Mouse (Mus musculus) cerebellum, postnatal 25 days (tissue): Measurements from ENCODE around the gene Slc51a.
"Not testable (repeated sequence)": the region's sequence is repeated elsewhere in the genome, so short reads cannot be mapped to it uniquely, and the experiment has no call there.

Experiments
- DNase-seq, 2 experiments: peaks; one replicate each; pipeline ENCODE4 v3.0.0; 2021; ENCODE audit warnings: mixed read lengths in 2 of 2

Gene Slc51a

DNA sequence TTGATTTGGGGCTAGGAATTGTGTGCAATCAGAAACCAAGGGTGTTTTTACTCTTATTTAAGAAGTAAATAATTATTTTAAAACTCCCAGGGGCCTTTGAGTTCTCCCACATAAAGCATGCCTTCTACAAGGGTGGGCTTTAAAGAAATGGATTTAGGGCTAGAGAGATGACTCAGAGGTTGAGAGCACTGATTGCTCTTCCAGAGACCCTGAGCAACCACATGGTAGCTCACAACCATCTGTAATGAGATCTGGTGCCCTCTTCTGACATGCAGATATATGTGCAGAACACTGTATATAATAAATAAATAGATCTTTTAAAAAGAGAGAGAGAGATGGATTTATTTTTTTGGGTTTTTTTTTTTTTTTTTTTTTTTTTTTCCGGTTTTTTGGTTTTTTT lies 22.8 kb downstream of the Slc51a start:
- no peak for DNase-seq

- DNase-seq = no peak
Observed at GRCm38 (mm10) chr16:32463426-32463825, 24.3 kb downstream of the Slc51a start.

- DNase-seq = no peak
Observed at GRCm38 (mm10) chr16:32462950-32463349, 24.7 kb downstream of the Slc51a start.

GRCm38 (mm10) chr16:32461713-32462112 lies 26.0 kb downstream of the Slc51a start:
- no peak for DNase-seq

DNA sequence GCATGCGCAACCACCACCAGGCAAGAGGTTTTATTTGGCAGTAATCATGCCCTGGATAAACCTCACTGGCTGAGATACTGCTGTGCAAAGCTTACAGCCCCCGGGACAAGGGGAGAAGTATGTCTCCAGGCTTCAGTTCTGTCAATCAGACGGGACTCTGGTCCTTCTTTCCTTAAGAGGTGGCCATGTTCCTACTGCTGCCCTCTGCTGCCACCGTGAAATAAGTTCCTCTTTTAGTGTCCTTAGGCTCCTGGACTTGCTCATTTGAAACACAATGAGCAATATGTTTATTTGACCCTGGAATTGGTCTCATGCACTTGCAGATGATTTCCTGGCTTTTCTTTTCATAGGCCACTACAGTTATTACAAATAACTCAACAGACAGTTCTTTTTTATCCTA lies 27.2 kb downstream of the Slc51a start:
- no peak for DNase-seq

GRCm38 (mm10) chr16:32457589-32458386 lies 29.9 kb downstream of the Slc51a start:
- peak; percentile 46 to 68 for DNase-seq

DNA sequence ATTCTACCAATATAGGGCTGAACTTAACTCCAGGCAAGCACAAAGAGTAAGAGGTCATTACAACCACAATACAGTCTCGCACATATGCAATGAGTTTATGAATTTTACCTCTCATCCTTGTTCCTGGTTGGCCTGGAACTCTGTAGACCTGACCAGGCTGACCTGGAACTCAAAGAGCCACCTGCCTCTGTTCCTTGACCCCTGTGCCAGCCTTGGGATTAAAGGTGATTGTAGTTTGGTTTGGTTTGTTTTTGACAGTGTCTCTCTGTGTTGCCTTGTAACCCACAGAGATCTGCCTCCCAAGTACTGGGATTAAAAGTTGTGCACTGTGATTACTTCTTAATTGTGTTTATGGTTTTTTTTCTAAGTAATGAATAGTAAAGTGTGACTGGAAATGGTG lies 30.9 kb downstream of the Slc51a start:
- DNase-seq = no peak

GRCm38 (mm10) chr16:32456086-32456485 lies 31.6 kb downstream of the Slc51a start:
- DNase-seq = no peak

DNA sequence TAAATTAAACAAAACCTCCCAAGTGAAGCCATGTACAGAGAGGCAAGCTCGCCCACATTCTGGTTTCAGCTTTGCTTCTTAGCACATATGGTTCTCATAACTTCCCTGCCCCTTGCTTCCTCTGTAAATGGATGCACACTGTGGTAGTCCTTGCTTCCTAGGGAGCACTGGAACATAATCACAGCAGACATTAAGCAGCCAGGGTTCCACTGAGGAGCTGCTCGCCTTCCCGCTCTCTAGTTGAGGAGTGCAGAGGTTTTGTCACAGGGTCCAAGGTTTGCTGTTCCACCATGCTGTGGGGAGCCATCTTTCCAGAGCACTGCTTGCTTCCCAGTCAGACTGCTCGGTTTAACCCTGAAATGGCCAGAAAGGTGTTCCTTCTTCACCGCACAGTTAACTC lies 33.0 kb downstream of the Slc51a start:
- DNase-seq = no peak

- no peak for DNase-seq
Observed at GRCm38 (mm10) chr16:32453102-32453501, 34.6 kb downstream of the Slc51a start.

- DNase-seq = no peak
Observed at GRCm38 (mm10) chr16:32450133-32450532, 37.5 kb downstream of the Slc51a start.

GRCm38 (mm10) chr16:32449665-32450064 lies 38.0 kb downstream of the Slc51a start:
- DNase-seq = no peak

GRCm38 (mm10) chr16:32446563-32447138 lies 41.0 kb downstream of the Slc51a start:
- no peak for DNase-seq

GRCm38 (mm10) chr16:32445558-32445957 lies 42.1 kb downstream of the Slc51a start:
- no peak for DNase-seq

GRCm38 (mm10) chr16:32444615-32445014 lies 43.1 kb downstream of the Slc51a start:
- not testable (repeated sequence) for DNase-seq

DNA sequence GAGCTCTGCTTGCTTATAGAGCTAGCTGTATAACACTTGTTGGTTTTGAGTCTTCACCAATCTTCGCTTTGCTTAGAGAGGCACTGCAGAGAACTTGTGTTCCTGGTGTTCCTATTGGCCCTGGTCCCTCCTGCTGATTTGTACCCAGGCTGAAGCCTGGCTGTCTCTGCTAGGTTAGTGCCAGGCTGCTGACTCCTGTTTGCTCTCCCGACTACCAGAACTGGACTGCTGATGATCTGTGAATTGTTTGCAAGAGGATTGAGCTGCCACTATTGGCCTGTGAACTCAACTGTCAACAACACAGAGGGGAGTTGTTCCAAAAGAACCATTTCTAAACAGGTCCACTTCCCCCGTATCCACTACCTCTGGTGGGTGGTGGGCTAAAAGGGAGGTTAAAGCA lies 46.2 kb downstream of the Slc51a start:
- no peak for DNase-seq

GRCm38 (mm10) chr16:32437266-32437665 lies 50.4 kb downstream of the Slc51a start:
- no peak for DNase-seq

- DNase-seq = no peak
Observed at GRCm38 (mm10) chr16:32436657-32437056, 51.0 kb downstream of the Slc51a start.

DNA sequence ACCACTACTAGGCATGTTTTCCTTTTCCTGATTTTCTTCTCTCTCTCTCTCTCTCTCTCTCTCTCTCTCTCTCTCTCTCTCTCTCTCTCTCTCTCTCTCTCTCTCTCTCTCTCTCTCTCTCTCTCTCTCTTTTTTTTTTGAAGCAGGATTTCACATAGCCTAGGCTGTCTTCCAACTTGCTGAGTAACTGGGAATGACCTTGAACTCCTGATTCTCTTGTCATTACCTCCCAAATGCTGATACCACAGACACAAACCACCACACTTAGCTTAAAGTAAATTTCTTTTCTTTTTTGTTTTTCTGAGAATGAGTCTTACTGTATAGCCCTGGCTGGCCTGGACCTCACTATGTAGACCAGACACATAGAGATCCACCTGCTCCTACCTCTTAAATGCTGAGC lies 53.0 kb downstream of the Slc51a start:
- no peak for DNase-seq

- no peak for DNase-seq
Observed at GRCm38 (mm10) chr16:32434066-32434465, 53.6 kb downstream of the Slc51a start.

DNA sequence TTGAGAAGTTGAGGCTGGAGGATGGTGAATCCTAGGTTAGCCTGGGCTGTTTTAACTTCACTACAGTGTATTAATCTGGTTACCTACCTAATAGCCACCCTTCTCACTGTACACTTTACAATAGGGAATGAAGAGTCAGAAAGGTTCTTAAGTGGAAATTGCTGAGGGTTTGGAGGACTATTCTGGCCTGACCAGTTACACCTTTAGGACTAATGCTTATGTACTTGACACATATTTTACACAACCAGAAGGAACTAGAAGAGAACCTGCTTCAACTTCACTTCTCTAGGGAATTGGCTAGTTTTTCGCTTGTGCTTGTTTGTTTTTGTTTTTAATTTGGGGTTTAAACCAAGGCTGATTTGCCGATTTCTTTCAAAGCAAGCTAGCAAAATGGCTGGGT lies 54.5 kb downstream of the Slc51a start:
- no peak for DNase-seq

DNA sequence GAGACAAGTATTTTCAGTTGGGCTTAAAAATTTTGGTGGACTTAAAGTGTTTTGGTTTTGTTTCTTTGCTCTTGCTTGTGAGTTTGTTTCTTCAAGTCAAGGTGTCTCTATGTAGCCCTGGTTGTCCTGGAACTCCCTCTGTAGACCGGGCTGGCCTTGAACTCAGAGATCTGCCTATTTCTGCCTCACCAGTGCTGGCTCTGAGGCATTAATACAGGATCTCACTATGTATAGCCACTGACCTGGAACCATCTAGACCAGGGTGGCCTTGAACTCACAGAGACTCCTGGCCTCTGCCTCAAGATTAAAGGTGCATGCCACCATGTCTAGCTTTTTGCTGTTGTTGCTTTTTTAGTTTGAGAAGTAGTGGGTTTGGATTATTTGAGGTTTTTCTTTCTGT lies 55.8 kb downstream of the Slc51a start:
- DNase-seq = no peak

DNA sequence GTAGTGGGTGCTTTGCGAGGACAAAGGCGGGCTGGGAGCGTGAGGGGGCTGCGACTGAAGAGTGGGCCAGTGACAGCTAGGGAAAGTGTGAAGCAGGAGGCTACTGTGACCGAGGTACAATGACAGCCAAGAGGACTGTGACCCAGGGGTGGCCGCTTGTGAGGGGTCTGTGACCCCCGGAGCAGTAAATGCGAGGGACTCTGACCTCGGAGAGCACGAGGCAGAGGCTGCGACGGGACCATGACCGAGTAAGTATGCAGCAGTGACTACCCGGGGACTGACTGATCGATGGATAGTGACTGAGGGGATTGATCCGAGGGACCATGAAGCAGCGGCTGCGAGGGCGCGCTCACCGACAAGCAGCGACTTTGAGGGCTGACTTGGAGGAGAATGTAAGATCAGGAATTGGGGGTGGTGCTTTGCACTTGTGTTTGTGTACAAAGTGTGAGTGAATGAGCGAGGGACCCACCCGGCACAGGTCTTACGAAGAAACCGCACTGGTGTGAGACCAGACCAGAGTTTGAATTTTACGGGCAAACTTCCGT lies 56.6 kb downstream of the Slc51a start:
- DNase-seq = no peak

GRCm38 (mm10) chr16:32430474-32431046 lies 57.1 kb downstream of the Slc51a start, which contains the start of gene Pcyt1a:
TSS of gene Pcyt1a (plus strand) at chr16:32430921.
- peak; percentile 93 to 94 for DNase-seq
